Mouse (Mus musculus) limb, embryonic 14.5 days (tissue): Measurements from ENCODE around the gene Vmn1r87. TPM values are rescaled to one million over a fixed set of nuclear protein-coding genes. Genes with fewer than 3 reads are reported as not detected.
"Not testable (repeated sequence)": the region's sequence is repeated elsewhere in the genome, so short reads cannot be mapped to it uniquely, and the experiment has no call there.

ENCODE experiments used
- ATAC-seq: fragments of 200-750 bp; cut with Nextera tagmentation; 2 replicates; pipeline ENCODE4 v1.8.0; 2017; ENCODE audit warnings: low read depth, moderate number of reproducible peaks, moderate TSS enrichment; ENCODE audit not compliant: low FRiP score
- DNase-seq: peaks from one replicate; pipeline ENCODE4 v3.0.0-alpha.2; 2015; ENCODE audit warnings: low spot score
- H3K27ac ChIP-seq: fragments of 300-500 bp; sonication (generic); replicated peaks from 2 replicates; pipeline ENCODE4 v1.5.1; 2014; ENCODE audit warnings: low read depth, mild to moderate bottlenecking, low read length, moderate library complexity, mixed read lengths
- H3K27me3 ChIP-seq: fragments of 300-500 bp; sonication (generic); 2 replicates; pipeline ENCODE4 v1.6.1; 2014; ENCODE audit warnings: low read length, mixed read lengths; ENCODE audit not compliant: control insufficient read depth, insufficient read depth
- H3K36me3 ChIP-seq: fragments of 300-500 bp; sonication (generic); 2 replicates; pipeline ENCODE4 v1.6.1; 2014; ENCODE audit warnings: mild to moderate bottlenecking, low read length, moderate library complexity, mixed read lengths; ENCODE audit not compliant: control insufficient read depth, insufficient read depth
- H3K4me1 ChIP-seq: fragments of 300-500 bp; sonication (generic); 2 replicates; pipeline ENCODE4 v1.6.1; 2014; ENCODE audit warnings: antibody characterized with exemption, low read length, mixed read lengths; ENCODE audit not compliant: control insufficient read depth, insufficient read depth
- H3K4me2 ChIP-seq: fragments of 300-500 bp; sonication (generic); replicated peaks from 2 replicates; pipeline ENCODE4 v1.6.1; 2014; ENCODE audit warnings: low read depth, mild to moderate bottlenecking, low read length, moderate library complexity; ENCODE audit not compliant: severe bottlenecking
- H3K4me3 ChIP-seq: fragments of 300-500 bp; sonication (generic); replicated peaks from 2 replicates; pipeline ENCODE4 v1.5.1; 2014; ENCODE audit warnings: low read length
- H3K9ac ChIP-seq: fragments of 300-500 bp; sonication (generic); 2 replicates; pipeline ENCODE4 v1.6.1; 2014; ENCODE audit warnings: mild to moderate bottlenecking, low read depth, low read length, moderate library complexity; ENCODE audit not compliant: severe bottlenecking
- H3K9me3 ChIP-seq: fragments of 300-500 bp; sonication (generic); 2 replicates; pipeline ENCODE4 v1.6.1; 2016; ENCODE audit warnings: low read length; ENCODE audit not compliant: control insufficient read depth
- POLR2A ChIP-seq: fragments of 200-500 bp; IDR thresholded peaks from 2 replicates; pipeline ENCODE4 v1.8.0; 2012; ENCODE audit warnings: inconsistent platforms, mild to moderate bottlenecking, moderate library complexity, borderline replicate concordance; ENCODE audit not compliant: insufficient read depth, insufficient read length; ENCODE audit errors: extremely low read depth
- WGBS: fragments of 180-500 bp; shearing (Covaris S2); extraction: QIAGEN DNeasy Blood & Tissue Kit; methylation state at CpG from one replicate; pipeline ENCODE4 v1.1.7; 2014; 5-methylcytosine and 5-hydroxymethylcytosine counted together
- polyA plus RNA-seq, 2 experiments: library from polyadenylated mRNA; depleted of rRNA in 1 of 2; stranded (reverse) in 1 of 2; unstranded in 1 of 2; fragments of >200 nt; fragmentation: Nextera tagmentation in 1 of 2; extraction: Ambion mirVana in 1 of 2; gene quantifications; 2 replicates each; pipeline versions ENCODE4 v1.2.1 to v1.2.3; 2012 to 2014

Gene Vmn1r87
- not detected in 2 replicates for polyA plus RNA-seq (2012; rRNA removed)
- not detected in 2 replicates for polyA plus RNA-seq (2014; fragmentation: Nextera tagmentation; extraction: Ambion mirVana)

GRCm38 (mm10) chr7:13140057-13140456, at the start of gene Vmn1r87:
TSS of gene Vmn1r87 (minus strand) at chr7:13140157.
- H3K9me3 ChIP-seq = no peaks in the 10 kb centered on the region
- 75% methylated on average over 1 of the region's 1 CpGs for WGBS
- no peak for ATAC-seq

GRCm38 (mm10) chr7:13159268-13159667, 19.3 kb upstream of the Vmn1r87 start, which contains the start of gene Vmn1r88:
TSS of gene Vmn1r88 (plus strand) at chr7:13159568.
- H3K9ac ChIP-seq = no peak within 1 kb of the TSS
- no peak for TF ChIP-seq POLR2A
- ATAC-seq = no peak
- H3K27ac ChIP-seq = no peak within 1 kb of the TSS
- H3K9me3 ChIP-seq = no peaks in the 10 kb centered on the region
- no peak within 1 kb of the TSS for H3K4me2 ChIP-seq
- DNase-seq = no peak
- no peaks in the 10 kb centered on the region for H3K4me1 ChIP-seq
- no peaks in the 10 kb centered on the region for H3K27me3 ChIP-seq
- no peaks in the 10 kb centered on the region for H3K36me3 ChIP-seq
- no peak within 1 kb of the TSS for H3K4me3 ChIP-seq

More at GRCm38 (mm10) chr7:13140057-13140456, at the start of gene Vmn1r87:
- H3K4me3 ChIP-seq = no peak within 1 kb of the TSS
- no peak within 1 kb of the TSS for H3K9ac ChIP-seq
- TF ChIP-seq POLR2A = no peak
- H3K27ac ChIP-seq = no peak within 1 kb of the TSS
- H3K27me3 ChIP-seq = no peaks in the 10 kb centered on the region
- no peak for DNase-seq
- H3K4me1 ChIP-seq = no peaks in the 10 kb centered on the region
- no peak within 1 kb of the TSS for H3K4me2 ChIP-seq
- H3K36me3 ChIP-seq = no peaks in the 10 kb centered on the region

GRCm38 (mm10) chr7:13137340-13137739, 2.6 kb downstream of the Vmn1r87 start:
- Histone ChIP-seq H3K4me3 (no peak overlapping the region), H3K27ac (no peak overlapping the region), H3K4me1 (no peaks in the 10 kb centered on the region), H3K36me3 (no peaks in the 10 kb centered on the region), H3K4me2 (no peak overlapping the region), H3K9me3 (no peaks in the 10 kb centered on the region), H3K27me3 (no peaks in the 10 kb centered on the region), H3K9ac (no peak overlapping the region)
- DNase-seq (no peak), ATAC-seq (no peak)
- TF ChIP-seq POLR2A = no peak

- no peaks in the 10 kb centered on the region for H3K27me3 ChIP-seq
- no peak overlapping the region for H3K4me2 ChIP-seq
- H3K9ac ChIP-seq = no peak overlapping the region
- no peak overlapping the region for H3K4me3 ChIP-seq
- no peak for DNase-seq
- WGBS = 87% methylated on average over 2 of the region's 2 CpGs
- no peak for TF ChIP-seq POLR2A
- H3K4me1 ChIP-seq = no peaks in the 10 kb centered on the region
- no peak for ATAC-seq
- no peak overlapping the region for H3K27ac ChIP-seq
- H3K9me3 ChIP-seq = no peaks in the 10 kb centered on the region
- no peaks in the 10 kb centered on the region for H3K36me3 ChIP-seq
Measured at GRCm38 (mm10) chr7:13131856-13132255, 8.1 kb downstream of the Vmn1r87 start.

GRCm38 (mm10) chr7:13123554-13124153, 16.3 kb downstream of the Vmn1r87 start:
- ATAC-seq = peak; percentile 70
- Histone ChIP-seq H3K4me2 (peak overlapping the region; percentile 31; the same call in 1 of the 2 replicates), H3K4me3 (peak overlapping the region; percentile 13; the same call in 1 of the 2 replicates)
- H3K27me3 ChIP-seq, H3K36me3 ChIP-seq, H3K9ac ChIP-seq, H3K27ac ChIP-seq, H3K9me3 ChIP-seq, H3K4me1 ChIP-seq, DNase-seq: not testable (repeated sequence)
- 0% methylated on average over 12 of the region's 34 CpGs for WGBS
